Mouse (Mus musculus): ENCODE data around the gene Papss2. TPM values are rescaled to one million over a fixed set of nuclear protein-coding genes. Genes with fewer than 3 reads are reported as not detected.

The Papss2 gene
- total and polyA plus RNA-seq, 2 experiments from 2014 or later: 2.7 to 7.1 TPM

GRCm38 (mm10) chr19:32620859-32621445 is 25.4 kb downstream of the Papss2 start:
- WGBS: 92% methylated on average over 15 of the region's 15 CpGs
- TF ChIP-seq CTCF (IDR thresholded peaks at IDR 0.05; ENCODE audit: low read depth): no peak
- Histone ChIP-seq H3K9ac (replicated peaks; ENCODE audit: low read length) (no peak overlapping the region), H3K27me3 (ENCODE audit: insufficient read depth, low read length) (no peaks in the 10 kb centered on the region), H3K4me1 (ENCODE audit: insufficient read depth, low read length) (no peaks in the 10 kb centered on the region), H3K4me2 (ENCODE audit: low read depth, low read length) (no peak overlapping the region), H3K9me3 (ENCODE audit: low read length) (no peaks in the 10 kb centered on the region), H3K27ac (no peak overlapping the region), H3K4me3 (ENCODE audit: low read length) (no peak overlapping the region), H3K36me3 (ENCODE audit: insufficient read depth, low read length) (no peaks in the 10 kb centered on the region)
- DNase-seq (ENCODE audit: low spot score) (no peak), ATAC-seq (no peak)

GRCm38 (mm10) chr19:32622142-32622541 is 26.6 kb downstream of the Papss2 start:
- H3K27ac ChIP-seq: no peak overlapping the region
- no peaks in the 10 kb centered on the region for H3K9me3 ChIP-seq (ENCODE audit: low read length)
- DNase-seq (ENCODE audit: low spot score) (no peak), ATAC-seq (no peak)
- no peak overlapping the region for H3K9ac ChIP-seq (replicated peaks; ENCODE audit: low read length)
- no peak overlapping the region for H3K4me2 ChIP-seq (ENCODE audit: low read depth, low read length)
- 80% methylated on average over 3 of the region's 3 CpGs for WGBS
- no peak for TF ChIP-seq CTCF (IDR thresholded peaks at IDR 0.05; ENCODE audit: low read depth)
- H3K36me3 ChIP-seq (ENCODE audit: insufficient read depth, low read length): no peaks in the 10 kb centered on the region
- H3K27me3 ChIP-seq (ENCODE audit: insufficient read depth, low read length): no peaks in the 10 kb centered on the region
- no peaks in the 10 kb centered on the region for H3K4me1 ChIP-seq (ENCODE audit: insufficient read depth, low read length)
- H3K4me3 ChIP-seq (ENCODE audit: low read length): no peak overlapping the region

GRCm38 (mm10) chr19:32626768-32627331 is 31.3 kb downstream of the Papss2 start:
- H3K4me3 ChIP-seq (ENCODE audit: low read length): no peak overlapping the region
- H3K36me3 ChIP-seq (ENCODE audit: insufficient read depth, low read length): no peaks in the 10 kb centered on the region
- no peak overlapping the region for H3K4me2 ChIP-seq (ENCODE audit: low read depth, low read length)
- H3K9me3 ChIP-seq (ENCODE audit: low read length): no peaks in the 10 kb centered on the region
- H3K4me1 ChIP-seq (ENCODE audit: insufficient read depth, low read length): no peaks in the 10 kb centered on the region
- ATAC-seq (no peak), DNase-seq (ENCODE audit: low spot score) (no peak)
- H3K27me3 ChIP-seq (ENCODE audit: insufficient read depth, low read length): no peaks in the 10 kb centered on the region
- WGBS: 73% methylated on average over 13 of the region's 13 CpGs
- no peak overlapping the region for H3K9ac ChIP-seq (replicated peaks; ENCODE audit: low read length)
- no peak for TF ChIP-seq CTCF (IDR thresholded peaks at IDR 0.05; ENCODE audit: low read depth)
- no peak overlapping the region for H3K27ac ChIP-seq

GRCm38 (mm10) chr19:32627631-32628030 is 32.0 kb downstream of the Papss2 start:
- H3K4me3 ChIP-seq (ENCODE audit: low read length): no peak overlapping the region
- H3K27me3 ChIP-seq (ENCODE audit: insufficient read depth, low read length): no peaks in the 10 kb centered on the region
- H3K9ac ChIP-seq (replicated peaks; ENCODE audit: low read length): no peak overlapping the region
- no peaks in the 10 kb centered on the region for H3K36me3 ChIP-seq (ENCODE audit: insufficient read depth, low read length)
- H3K9me3 ChIP-seq (ENCODE audit: low read length): no peaks in the 10 kb centered on the region
- WGBS: 82% methylated on average over 4 of the region's 4 CpGs
- ATAC-seq: no peak
- no peak for TF ChIP-seq CTCF (IDR thresholded peaks at IDR 0.05; ENCODE audit: low read depth)
- DNase-seq (ENCODE audit: low spot score): no peak
- H3K4me1 ChIP-seq (ENCODE audit: insufficient read depth, low read length): no peaks in the 10 kb centered on the region
- H3K27ac ChIP-seq: no peak overlapping the region
- no peak overlapping the region for H3K4me2 ChIP-seq (ENCODE audit: low read depth, low read length)

- no peak overlapping the region for H3K4me2 ChIP-seq (ENCODE audit: low read depth, low read length)
- H3K4me3 ChIP-seq (ENCODE audit: low read length): no peak overlapping the region
- H3K36me3 ChIP-seq (ENCODE audit: insufficient read depth, low read length): no peaks in the 10 kb centered on the region
- H3K9ac ChIP-seq (replicated peaks; ENCODE audit: low read length): no peak overlapping the region
- H3K27me3 ChIP-seq (ENCODE audit: insufficient read depth, low read length): no peaks in the 10 kb centered on the region
- ATAC-seq (no peak), DNase-seq (ENCODE audit: low spot score) (no peak)
- H3K27ac ChIP-seq: no peak overlapping the region
- WGBS: 75% methylated on average over 7 of the region's 7 CpGs
- no peaks in the 10 kb centered on the region for H3K9me3 ChIP-seq (ENCODE audit: low read length)
- H3K4me1 ChIP-seq (ENCODE audit: insufficient read depth, low read length): no peaks in the 10 kb centered on the region
- no peak for TF ChIP-seq CTCF (IDR thresholded peaks at IDR 0.05; ENCODE audit: low read depth)
Measured at GRCm38 (mm10) chr19:32628572-32629132, 33.1 kb downstream of the Papss2 start.

- ATAC-seq: no peak
- H3K9me3 ChIP-seq (ENCODE audit: low read length): no peaks in the 10 kb centered on the region
- H3K9ac ChIP-seq (replicated peaks; ENCODE audit: low read length): no peak overlapping the region
- TF ChIP-seq CTCF (IDR thresholded peaks at IDR 0.05; ENCODE audit: low read depth): no peak
- H3K36me3 ChIP-seq (ENCODE audit: insufficient read depth, low read length): no peaks in the 10 kb centered on the region
- no peak overlapping the region for H3K4me2 ChIP-seq (ENCODE audit: low read depth, low read length)
- WGBS: 57% methylated on average over 8 of the region's 8 CpGs
- no peak for DNase-seq (ENCODE audit: low spot score)
- no peak overlapping the region for H3K27ac ChIP-seq
- H3K4me3 ChIP-seq (ENCODE audit: low read length): no peak overlapping the region
- no peaks in the 10 kb centered on the region for H3K4me1 ChIP-seq (ENCODE audit: insufficient read depth, low read length)
- H3K27me3 ChIP-seq (ENCODE audit: insufficient read depth, low read length): no peaks in the 10 kb centered on the region
Measured at GRCm38 (mm10) chr19:32634916-32635315, 39.3 kb downstream of the Papss2 start.

All from hindbrain, postnatal 0 days (tissue).